Mouse (Mus musculus) naive thymus-derived CD4-positive, alpha-beta T cell, adult 5 months (primary cell): ENCODE data around the gene Mrgpra2a. TPM values are rescaled to one million over a fixed set of nuclear protein-coding genes. Genes with fewer than 3 reads are reported as not detected.

Source experiments
- polyA plus RNA-seq: library from polyadenylated mRNA; unstranded; fragments of 100-300 nt; shearing (Covaris generic); gene quantifications from one replicate; pipeline ENCODE4 v1.2.1, GENCODE M21; 2017

Gene Mrgpra2a
- polyA plus RNA-seq, result not detected

DNA sequence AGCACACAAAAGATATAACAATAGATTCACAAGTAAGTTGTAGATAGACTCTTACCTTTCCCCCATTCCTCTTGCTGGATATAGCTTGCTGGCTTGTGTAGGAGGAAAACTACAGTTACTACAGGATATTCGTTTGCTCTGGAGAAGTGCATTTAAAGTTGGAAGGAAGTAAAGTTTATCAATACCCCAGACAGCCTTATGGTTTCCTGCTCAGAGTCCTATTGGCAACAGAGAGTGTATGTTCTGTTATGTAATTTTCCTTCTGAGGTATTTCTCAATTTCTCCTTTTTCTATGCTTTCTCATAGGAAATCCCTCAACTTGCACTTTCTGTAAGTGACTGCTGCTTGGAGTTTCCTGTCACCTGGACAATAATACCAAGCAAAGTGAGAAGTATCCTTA, at the start of gene Mrgpra2a:
Gene Mrgpra2a, minus strand, starts transcription at position 125 of the 400 bp plus-strand sequence.

Other genes with a start within 250 kb of the Mrgpra2a start
- not detected for gene Mrgpra6, start 247.2 kb downstream of the Mrgpra2a start, polyA plus RNA-seq
- gene Mrgpra9, start 199.3 kb downstream of the Mrgpra2a start, polyA plus RNA-seq, result not detected
- gene Mrgpra1, start 97.9 kb downstream of the Mrgpra2a start, polyA plus RNA-seq, result not detected
- not detected for gene Mrgpra2b, start 76.7 kb upstream of the Mrgpra2a start, polyA plus RNA-seq
- gene Mrgpra3, start 149.2 kb upstream of the Mrgpra2a start, polyA plus RNA-seq, result not detected